Mouse (Mus musculus): ENCODE data around the gene Gpr179.

DNA sequence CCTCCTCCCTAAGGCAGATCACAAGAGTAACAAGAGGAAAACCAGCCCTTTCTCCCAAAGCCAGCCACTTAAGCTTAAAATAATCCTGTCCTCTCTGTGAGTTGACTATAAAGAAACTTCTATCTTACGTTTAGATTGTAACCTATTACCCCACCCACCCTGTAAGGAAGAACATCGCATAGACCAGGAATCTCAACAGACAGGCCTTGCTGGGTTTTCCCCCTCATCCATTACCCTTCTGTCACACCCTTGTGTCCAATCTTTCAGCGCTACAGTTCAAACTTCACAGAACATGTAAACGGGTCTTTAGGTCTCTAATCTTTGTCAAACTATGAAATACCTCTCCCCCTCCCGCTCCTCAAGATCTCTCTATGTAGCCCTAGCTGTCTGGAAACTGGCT lies 47.2 kb downstream of the Gpr179 start:
- no peak for TF ChIP-seq CTCF (IDR thresholded peaks at IDR 0.05; ENCODE audit: extremely low read depth, insufficient read depth, insufficient read length, insufficient replicate concordance)
- no peak for TF ChIP-seq POLR2A (IDR thresholded peaks at IDR 0.05; ENCODE audit: low read depth, low read length)

All from spleen, adult 2 months (tissue).